Mouse (Mus musculus) lung, adult 10 weeks (tissue): Measurements from ENCODE around the gene Tmem203. TPM values are rescaled to one million over a fixed set of nuclear protein-coding genes. Genes with fewer than 3 reads are reported as not detected.

Experiments used
- polyA plus RNA-seq: library from polyadenylated mRNA; stranded (reverse); fragments of 350-450 nt; fragmentation: Illumina TruSeq; extraction: RNeasy Lipid Tissue Mini Kit (QIAGEN cat#74804); gene quantifications from one replicate; pipeline ENCODE4 v1.2.3, GENCODE M21; 2014; ENCODE audit warnings: low read depth, low replicate concordance; ENCODE audit not compliant: insufficient read depth

Gene Tmem203
- 15.5 TPM for polyA plus RNA-seq

DNA sequence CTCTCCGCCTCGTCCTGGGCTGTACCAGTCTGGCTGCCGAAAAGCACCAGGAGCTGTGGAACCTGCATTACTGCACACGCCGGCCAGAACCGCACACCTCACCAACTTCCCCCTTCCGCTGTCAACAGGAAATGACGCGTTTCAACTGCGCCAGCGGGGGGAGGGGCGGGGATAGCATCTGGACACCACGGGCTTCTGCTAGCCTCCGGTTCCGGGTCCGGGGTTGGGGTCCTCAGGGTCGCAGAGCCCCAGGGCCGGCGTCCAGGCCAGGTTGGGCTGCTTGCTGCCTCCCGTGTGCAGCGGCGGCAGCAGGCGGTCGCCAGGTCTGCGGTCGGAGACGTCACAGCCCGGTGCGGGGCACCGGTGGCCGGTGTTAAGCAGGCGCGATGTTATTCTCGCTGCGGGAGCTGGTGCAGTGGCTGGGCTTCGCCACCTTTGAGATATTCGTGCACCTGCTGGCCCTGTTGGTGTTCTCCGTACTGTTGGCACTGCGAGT is at the start of gene Tmem203:
Gene Tmem203, plus strand, starts transcription at position 156 of the 496 bp plus-strand sequence.

GRCm38 (mm10) chr2:25211121-25211670 is 44.0 kb upstream of the Tmem203 start, which contains the start of gene Nelfb:
Gene Nelfb (minus strand): TSS chr2:25211489.

GRCm38 (mm10) chr2:25214444-25214843 is 40.8 kb upstream of the Tmem203 start, which contains the start of gene Stpg3:
Gene Stpg3 (minus strand): TSS chr2:25214637.

GRCm38 (mm10) chr2:25218445-25218844 is 36.8 kb upstream of the Tmem203 start, which contains the start of gene Fam166a:
Gene Fam166a (plus strand): TSS chr2:25218745.

DNA sequence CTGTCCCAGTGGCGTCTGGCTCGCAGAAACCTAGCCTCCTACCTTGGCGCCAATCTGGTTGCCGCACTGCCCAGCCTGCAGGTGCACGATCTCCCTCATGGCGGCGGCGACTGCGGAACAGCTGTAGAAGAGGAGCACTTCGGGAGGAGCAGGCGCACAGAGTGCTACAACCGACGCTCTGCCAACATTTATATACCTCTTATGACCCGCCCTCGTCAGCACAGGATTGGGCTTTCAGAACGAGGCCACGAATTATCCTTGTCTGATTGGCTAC is 30.8 kb upstream of the Tmem203 start, which contains the start of gene Tubb4b:
Gene Tubb4b, minus strand, starts transcription at position 211 of the 274 bp plus-strand sequence.

DNA sequence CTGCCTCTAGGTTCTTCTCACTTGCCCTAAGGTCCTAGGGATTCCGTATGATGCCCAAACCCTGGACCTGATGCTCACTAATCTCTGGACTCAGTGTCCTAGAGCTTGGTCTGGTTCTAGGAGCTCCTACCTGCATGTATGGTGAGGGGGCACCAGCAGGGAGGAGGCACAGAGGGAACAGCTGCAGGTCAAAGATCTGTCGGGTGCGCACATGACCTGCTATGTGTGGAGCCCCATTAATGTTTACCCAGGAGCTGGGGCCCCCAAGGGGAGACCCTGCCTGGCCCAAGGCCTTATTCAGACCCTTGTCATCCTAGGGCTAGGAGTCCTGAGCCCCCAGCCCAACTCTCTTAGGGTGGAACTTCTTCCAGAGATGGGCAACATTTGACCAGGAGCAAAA is 21.2 kb upstream of the Tmem203 start, which contains the start of gene Slc34a3:
Gene Slc34a3, minus strand, starts transcription at position 315 of the 400 bp plus-strand sequence.

GRCm38 (mm10) chr2:25236614-25237013 is 18.6 kb upstream of the Tmem203 start, which contains the start of gene Rnf224:
Gene Rnf224 (minus strand): TSS chr2:25236787.

DNA sequence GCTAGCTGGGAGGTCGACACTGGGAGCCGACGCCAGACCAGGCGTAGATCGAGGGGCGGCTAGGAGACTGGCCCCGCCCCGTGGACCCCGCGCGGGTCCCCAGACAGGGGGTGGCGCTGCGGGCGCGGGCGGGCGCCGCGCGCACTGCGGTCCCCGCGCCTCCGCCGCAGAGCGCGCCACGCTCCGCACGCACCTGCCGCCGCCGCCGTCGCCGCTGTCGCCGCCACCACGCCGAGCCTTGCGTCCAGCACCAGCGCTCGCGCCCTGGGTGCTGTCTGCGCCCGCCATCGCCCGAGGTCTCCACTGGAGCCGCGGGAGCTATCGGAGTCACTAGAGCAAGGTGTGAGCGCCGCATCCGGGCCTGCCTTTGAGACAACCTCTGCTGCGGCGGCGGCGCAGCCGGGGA is 13.1 kb upstream of the Tmem203 start, which contains the start of the genes Rnf208 and Cysrt1:
Gene Rnf208, plus strand, starts transcription at position 155 of the 406 bp plus-strand sequence.
Gene Cysrt1, minus strand, starts transcription at position 352 of the 406 bp plus-strand sequence.

GRCm38 (mm10) chr2:25246183-25247072 is 8.8 kb upstream of the Tmem203 start, which contains the start of gene AL732309.1:
Gene AL732309.1 (minus strand): TSS chr2:25246863.

GRCm38 (mm10) chr2:25262291-25262767 is 7.1 kb downstream of the Tmem203 start, which contains the start of gene Tprn:
Gene Tprn (plus strand): TSS chr2:25262618.

DNA sequence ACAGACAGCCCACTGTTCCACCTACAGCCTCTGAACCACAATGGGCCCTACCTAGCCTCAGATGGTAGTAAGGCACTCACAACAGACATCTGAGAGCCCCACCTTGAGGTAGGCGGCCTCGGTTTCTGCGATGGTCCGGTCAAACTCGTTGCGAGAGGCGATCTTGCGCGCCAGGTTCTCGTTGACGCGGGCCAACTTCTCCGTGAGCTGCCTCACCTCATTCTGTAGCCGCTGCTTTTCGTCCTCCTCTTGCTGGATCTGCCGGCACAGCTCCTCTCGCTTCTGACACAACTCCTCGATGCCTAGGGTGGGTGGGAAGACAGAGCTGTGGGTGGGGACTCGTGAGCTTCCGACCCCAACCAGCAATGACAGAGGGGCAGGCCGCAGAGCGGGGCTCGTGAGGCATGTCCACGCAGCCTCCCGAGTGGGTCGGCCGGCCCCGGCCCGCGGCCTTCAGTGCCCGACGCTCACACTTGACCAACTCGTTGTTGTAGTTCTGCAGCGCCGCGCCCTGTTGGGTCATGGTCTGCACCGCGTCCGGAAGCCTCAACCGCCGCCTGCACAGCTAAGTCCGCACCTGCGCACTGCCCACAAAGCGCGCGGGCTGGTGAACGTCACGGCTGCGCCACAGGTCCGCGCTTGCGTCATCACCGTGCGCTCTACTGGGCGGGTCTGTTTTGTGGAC is 16.7 kb downstream of the Tmem203 start, which contains the start of the genes Ssna1 and Anapc2:
Gene Ssna1, minus strand, starts transcription at position 612 of the 685 bp plus-strand sequence.
Gene Anapc2, plus strand, starts transcription at position 652 of the 685 bp plus-strand sequence.

DNA sequence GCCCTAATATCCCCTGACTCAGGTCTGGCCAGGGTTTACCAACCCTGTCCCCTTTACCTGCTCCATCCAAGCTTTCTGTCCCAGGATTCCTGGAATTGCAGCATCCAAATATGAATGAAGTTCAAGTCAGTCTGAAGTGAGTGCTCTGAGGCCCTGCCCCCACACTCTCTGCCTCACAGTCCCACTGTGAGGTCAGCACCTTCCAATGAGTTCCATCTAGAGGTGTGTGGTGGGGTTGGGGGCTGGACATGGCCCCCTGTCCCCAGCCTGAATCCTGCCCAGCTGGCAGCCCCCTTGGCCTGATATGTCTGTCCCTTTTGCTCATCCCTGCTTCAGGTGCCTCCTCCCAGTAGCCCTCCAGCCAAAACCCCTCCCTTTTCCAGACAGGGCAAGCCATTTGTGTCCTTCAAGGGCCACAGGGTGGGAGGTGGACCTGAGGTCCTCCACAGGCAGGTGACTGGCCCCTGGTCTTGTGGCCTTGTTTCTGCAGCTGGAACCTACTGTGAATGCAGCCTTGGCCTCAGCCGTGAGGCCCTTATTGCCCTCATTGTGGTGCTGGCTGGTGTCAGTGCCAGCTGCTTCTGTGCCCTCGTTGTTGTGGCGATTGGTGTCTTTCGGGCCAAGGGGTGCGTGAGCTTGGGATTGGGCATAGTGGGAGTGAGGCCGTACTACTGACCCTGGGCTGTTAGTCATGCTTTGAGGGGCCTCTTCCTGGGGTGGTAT is 32.8 kb downstream of the Tmem203 start, which contains the start of gene Tmem210:
Gene Tmem210, plus strand, starts transcription at position 219 of the 723 bp plus-strand sequence.

GRCm38 (mm10) chr2:25289651-25290050 is 34.4 kb downstream of the Tmem203 start, which contains the start of gene Lrrc26:
Gene Lrrc26 (plus strand): TSS chr2:25289915.

Other genes starting within 250 kb of the Tmem203 start
- 29.3 TPM for gene Nsmf, start 201.1 kb upstream of the Tmem203 start, polyA plus RNA-seq
- 2.4 TPM for gene Entpd8, start 175.1 kb upstream of the Tmem203 start, polyA plus RNA-seq
- 1.9 TPM for gene Noxa1, start 160.3 kb upstream of the Tmem203 start, polyA plus RNA-seq
- 28.7 TPM for gene Nrarp, start 74.7 kb upstream of the Tmem203 start, polyA plus RNA-seq
- 18.3 TPM for gene Tor4a, start 58.6 kb upstream of the Tmem203 start, polyA plus RNA-seq
- gene Nelfb, start 44.0 kb upstream of the Tmem203 start, polyA plus RNA-seq: 41.8 TPM
- not detected for gene Stpg3, start 40.8 kb upstream of the Tmem203 start, polyA plus RNA-seq
- gene Fam166a, start 36.7 kb upstream of the Tmem203 start, polyA plus RNA-seq: not detected
- gene Tubb4b, start 30.7 kb upstream of the Tmem203 start, polyA plus RNA-seq: 379 TPM
- not detected for gene Slc34a3, start 21.1 kb upstream of the Tmem203 start, polyA plus RNA-seq
- gene Rnf224, start 18.7 kb upstream of the Tmem203 start, polyA plus RNA-seq: not detected
- 2.1 TPM for gene Rnf208, start 13.2 kb upstream of the Tmem203 start, polyA plus RNA-seq
- 0.30 TPM for gene Cysrt1, start 13.0 kb upstream of the Tmem203 start, polyA plus RNA-seq
- gene AL732309.1, start 8.6 kb upstream of the Tmem203 start, polyA plus RNA-seq: 6.2 TPM
- 6.2 TPM for gene Tprn, start 7.2 kb downstream of the Tmem203 start, polyA plus RNA-seq
- gene Ssna1, start 17.0 kb downstream of the Tmem203 start, polyA plus RNA-seq: 68.9 TPM
- 38.0 TPM for gene Anapc2, start 17.0 kb downstream of the Tmem203 start, polyA plus RNA-seq
- gene Tmem210, start 32.7 kb downstream of the Tmem203 start, polyA plus RNA-seq: not detected
- 22.2 TPM for gene Lrrc26, start 34.5 kb downstream of the Tmem203 start, polyA plus RNA-seq
- gene Grin1, start 63.7 kb downstream of the Tmem203 start, polyA plus RNA-seq: not detected
- 31.9 TPM for gene Man1b1, start 76.9 kb downstream of the Tmem203 start, polyA plus RNA-seq
- 18.5 TPM for gene Dpp7, start 100.9 kb downstream of the Tmem203 start, polyA plus RNA-seq
- gene Uap1l1, start 110.2 kb downstream of the Tmem203 start, polyA plus RNA-seq: 51.2 TPM
- 1.0 TPM for gene Sapcd2, start 116.9 kb downstream of the Tmem203 start, polyA plus RNA-seq
- 7.6 TPM for gene Entpd2, start 140.4 kb downstream of the Tmem203 start, polyA plus RNA-seq
- 69.7 TPM for gene Npdc1, start 143.9 kb downstream of the Tmem203 start, polyA plus RNA-seq
- 1.7 TPM for gene Fut7, start 167.8 kb downstream of the Tmem203 start, polyA plus RNA-seq
- 9.0 TPM for gene Abca2, start 173.3 kb downstream of the Tmem203 start, polyA plus RNA-seq
- 364 TPM for gene Clic3, start 201.4 kb downstream of the Tmem203 start, polyA plus RNA-seq
- gene Paxx, start 205.7 kb downstream of the Tmem203 start, polyA plus RNA-seq: 44.5 TPM
- 1.6 TPM for gene Ptgds, start 214.6 kb downstream of the Tmem203 start, polyA plus RNA-seq
- not detected for gene Lcn12, start 238.5 kb downstream of the Tmem203 start, polyA plus RNA-seq
- gene Fbxw5, start 245.3 kb downstream of the Tmem203 start, polyA plus RNA-seq: 27.0 TPM
- gene C8g, start 246.3 kb downstream of the Tmem203 start, polyA plus RNA-seq: 0.92 TPM